Mouse (Mus musculus) MEL (cell line): Measurements from ENCODE around the gene Def8. TPM values are rescaled to one million over a fixed set of nuclear protein-coding genes. Genes with fewer than 3 reads are reported as not detected.
"Not testable (repeated sequence)": the region's sequence is repeated elsewhere in the genome, so short reads cannot be mapped to it uniquely, and the experiment has no call there.

Experiments used
- DNase-seq: peaks from one replicate; pipeline ENCODE4 v3.0.0; 2011; ENCODE audit warnings: low read depth, low spot score
- H3K27ac ChIP-seq: 2 replicates; pipeline ENCODE4 v1.5.1; 2012; ENCODE audit warnings: low read depth, mild to moderate bottlenecking, control low read depth, low read length, moderate library complexity; ENCODE audit not compliant: control insufficient read depth
- H3K27me3 ChIP-seq, 2 experiments: fragments of 150-350 bp in 1 of 2; sonication (generic) in 1 of 2; 2 replicates each; pipeline ENCODE4 v1.6.1; 2012; ENCODE audit warnings: low read length in 2 of 2, mild to moderate bottlenecking in 2 of 2, improper control_type of control experiment in 1 of 2, moderate library complexity in 1 of 2; ENCODE audit not compliant: insufficient read depth in 2 of 2, control insufficient read depth in 1 of 2
- H3K36me3 ChIP-seq, 2 experiments: 2 replicates each; pipeline ENCODE4 v1.6.1; 2012 to 2014; ENCODE audit warnings: low read length in 2 of 2, improper control_type of control experiment in 1 of 2, inconsistent platforms in 1 of 2, mild to moderate bottlenecking in 1 of 2; ENCODE audit not compliant: insufficient read depth in 2 of 2, control insufficient read depth in 1 of 2
- H3K4me1 ChIP-seq, 2 experiments: fragments of 150-350 bp in 1 of 2; sonication (generic) in 1 of 2; 2 replicates each; pipeline ENCODE4 v1.6.1; 2012; ENCODE audit warnings: low read length in 2 of 2, improper control_type of control experiment in 1 of 2, mild to moderate bottlenecking in 1 of 2; ENCODE audit not compliant: insufficient read depth in 2 of 2, control insufficient read depth in 1 of 2
- H3K4me3 ChIP-seq, 2 experiments: fragments of 150-350 bp in 1 of 2; sonication (generic) in 1 of 2; 2 replicates each; pipeline ENCODE4 v1.5.1; 2012; ENCODE audit warnings: low read depth in 2 of 2, low read length in 2 of 2, mild to moderate bottlenecking in 2 of 2, moderate library complexity in 2 of 2, control low read depth in 1 of 2, improper control_type of control experiment in 1 of 2; ENCODE audit not compliant: control insufficient read depth in 1 of 2, insufficient read depth in 1 of 2
- H3K79me2 ChIP-seq: 2 replicates; pipeline ENCODE4 v1.6.1; 2012; ENCODE audit warnings: mild to moderate bottlenecking, low read length, moderate library complexity; ENCODE audit not compliant: control insufficient read depth, poor library complexity, insufficient read depth
- H3K9ac ChIP-seq: 2 replicates; pipeline ENCODE4 v1.6.1; 2012; ENCODE audit warnings: low read depth, mild to moderate bottlenecking, control low read depth, low read length, moderate library complexity; ENCODE audit not compliant: control insufficient read depth, poor library complexity, severe bottlenecking
- H3K9me3 ChIP-seq: fragments of 150-350 bp; sonication (generic); replicated peaks from 2 replicates; pipeline ENCODE4 v1.6.1; 2012; ENCODE audit warnings: mild to moderate bottlenecking, low read length, improper control_type of control experiment, moderate library complexity; ENCODE audit not compliant: insufficient read depth
- BHLHE40 ChIP-seq: IDR thresholded peaks from 2 replicates; pipeline ENCODE4 v1.6.1; 2012; ENCODE audit warnings: low read depth, mild to moderate bottlenecking, inconsistent platforms, low read length, improper control_type of control experiment, borderline replicate concordance
- CHD2 ChIP-seq: IDR thresholded peaks from 2 replicates; pipeline ENCODE4 v1.6.1; 2011; ENCODE audit warnings: low read length, improper control_type of control experiment
- CTCF ChIP-seq, 3 experiments: IDR thresholded peaks in 2 of 3; conservative IDR thresholded peaks in 1 of 3; 2 replicates each; pipeline ENCODE4 v1.5.1; 2011 to 2012; ENCODE audit warnings: low read length in 3 of 3, low read depth in 2 of 3, mild to moderate bottlenecking in 2 of 3, improper control_type of control experiment in 1 of 3, inconsistent platforms in 1 of 3, mixed read lengths in 1 of 3, moderate library complexity in 1 of 3; ENCODE audit not compliant: control insufficient read depth in 1 of 3, insufficient read depth in 1 of 3, poor library complexity in 1 of 3, severe bottlenecking in 1 of 3
- E2F4 ChIP-seq: IDR thresholded peaks from 2 replicates; pipeline ENCODE4 v1.6.1; 2011; ENCODE audit warnings: low read depth, low read length, improper control_type of control experiment, borderline replicate concordance
- ELF1 ChIP-seq: IDR thresholded peaks from 2 replicates; pipeline ENCODE4 v1.6.1; 2014; ENCODE audit warnings: low read depth, mild to moderate bottlenecking, inconsistent platforms, low read length, improper control_type of control experiment, moderate library complexity
- EP300 ChIP-seq, 2 experiments: IDR thresholded peaks; 2 replicates each; pipeline ENCODE4 v1.6.1; 2011; ENCODE audit warnings: improper control_type of control experiment in 2 of 2, low read length in 2 of 2, low read depth in 1 of 2, mild to moderate bottlenecking in 1 of 2
- ETS1 ChIP-seq: IDR thresholded peaks from 2 replicates; pipeline ENCODE4 v1.6.1; 2012; ENCODE audit warnings: low read depth, mild to moderate bottlenecking, inconsistent platforms, low read length, improper control_type of control experiment, moderate library complexity
- HCFC1 ChIP-seq: IDR thresholded peaks from 2 replicates; pipeline ENCODE4 v1.6.1; 2012; ENCODE audit warnings: low read depth, mild to moderate bottlenecking, inconsistent platforms, low read length, improper control_type of control experiment, moderate library complexity
- JUND ChIP-seq: IDR thresholded peaks from 2 replicates; pipeline ENCODE4 v1.6.1; 2011; ENCODE audit warnings: low read depth, mild to moderate bottlenecking, improper control_type of control experiment, low read length
- KAT2A ChIP-seq: conservative IDR thresholded peaks from 2 replicates; pipeline ENCODE4 v1.6.1; 2012; ENCODE audit warnings: low read depth, low read length, improper control_type of control experiment, inconsistent platforms
- MAFK ChIP-seq: IDR thresholded peaks from 2 replicates; pipeline ENCODE4 v1.6.1; 2011; ENCODE audit warnings: low read depth, mild to moderate bottlenecking, low read length, improper control_type of control experiment, borderline replicate concordance
- MAX ChIP-seq: IDR thresholded peaks from 2 replicates; pipeline ENCODE4 v1.6.1; 2011; ENCODE audit warnings: low read length, improper control_type of control experiment
- MAZ ChIP-seq: IDR thresholded peaks from 2 replicates; pipeline ENCODE4 v1.6.1; 2012; ENCODE audit warnings: low read depth, mild to moderate bottlenecking, inconsistent platforms, low read length, improper control_type of control experiment
- MEF2A ChIP-seq: IDR thresholded peaks from 2 replicates; pipeline ENCODE4 v1.6.1; 2014; ENCODE audit warnings: low read depth, mild to moderate bottlenecking, inconsistent platforms, low read length, improper control_type of control experiment; ENCODE audit not compliant: poor library complexity, insufficient replicate concordance, severe bottlenecking; ENCODE audit errors: extremely low read depth
- MXI1 ChIP-seq: IDR thresholded peaks from 2 replicates; pipeline ENCODE4 v1.6.1; 2011; ENCODE audit warnings: mild to moderate bottlenecking, low read depth, low read length, improper control_type of control experiment
- MYB ChIP-seq: IDR thresholded peaks from 2 replicates; pipeline ENCODE4 v1.6.1; 2011; ENCODE audit warnings: mild to moderate bottlenecking, low read depth, low read length, improper control_type of control experiment
- MYC ChIP-seq: IDR thresholded peaks from 2 replicates; pipeline ENCODE4 v1.6.1; 2011; ENCODE audit warnings: low read depth, mild to moderate bottlenecking, low read length, improper control_type of control experiment, moderate library complexity
- NRF1 ChIP-seq: IDR thresholded peaks from 2 replicates; pipeline ENCODE4 v1.6.1; 2014; ENCODE audit warnings: low read depth, mild to moderate bottlenecking, inconsistent platforms, low read length, improper control_type of control experiment, moderate library complexity; ENCODE audit not compliant: poor library complexity, insufficient read depth, severe bottlenecking
- POLR2A ChIP-seq, 2 experiments: IDR thresholded peaks; 2 replicates each; pipeline ENCODE4 v1.6.1; 2011 to 2012; ENCODE audit warnings: low read length in 2 of 2, mild to moderate bottlenecking in 2 of 2, control low read depth in 1 of 2, improper control_type of control experiment in 1 of 2, low read depth in 1 of 2, moderate library complexity in 1 of 2; ENCODE audit not compliant: control insufficient read depth in 1 of 2, insufficient read depth in 1 of 2, poor library complexity in 1 of 2
- POLR2AphosphoS2 ChIP-seq: IDR thresholded peaks from 2 replicates; pipeline ENCODE4 v1.6.1; 2011; ENCODE audit warnings: low read length, improper control_type of control experiment
- RCOR1 ChIP-seq: IDR thresholded peaks from 2 replicates; pipeline ENCODE4 v1.6.1; 2012; ENCODE audit warnings: low read depth, mild to moderate bottlenecking, inconsistent platforms, low read length, improper control_type of control experiment
- SMC3 ChIP-seq: IDR thresholded peaks from 2 replicates; pipeline ENCODE4 v1.6.1; 2011; ENCODE audit warnings: low read depth, low read length, improper control_type of control experiment
- TBP ChIP-seq: IDR thresholded peaks from 2 replicates; pipeline ENCODE4 v1.8.0; 2011; ENCODE audit warnings: low read depth, low read length, improper control_type of control experiment
- TCF12 ChIP-seq: IDR thresholded peaks from 2 replicates; pipeline ENCODE4 v1.6.1; 2014; ENCODE audit warnings: low read depth, mild to moderate bottlenecking, inconsistent platforms, low read length, improper control_type of control experiment, moderate library complexity
- UBTF ChIP-seq: IDR thresholded peaks from 2 replicates; pipeline ENCODE4 v1.6.1; 2012; ENCODE audit warnings: low read depth, mild to moderate bottlenecking, inconsistent platforms, low read length, improper control_type of control experiment, moderate library complexity, borderline replicate concordance; ENCODE audit not compliant: insufficient read depth
- USF2 ChIP-seq, 2 experiments: IDR thresholded peaks; 2 replicates each; pipeline ENCODE4 v1.6.1; 2011 to 2012; ENCODE audit warnings: improper control_type of control experiment in 2 of 2, low read length in 2 of 2, borderline replicate concordance in 1 of 2, inconsistent platforms in 1 of 2, low read depth in 1 of 2, mild to moderate bottlenecking in 1 of 2; ENCODE audit not compliant: insufficient read depth in 1 of 2
- ZKSCAN1 ChIP-seq: IDR thresholded peaks from 2 replicates; pipeline ENCODE4 v1.6.1; 2012; ENCODE audit warnings: low read depth, mild to moderate bottlenecking, inconsistent platforms, low read length, improper control_type of control experiment, moderate library complexity
- ZNF384 ChIP-seq: IDR thresholded peaks from 2 replicates; pipeline ENCODE4 v1.6.1; 2012; ENCODE audit warnings: low read depth, mild to moderate bottlenecking, inconsistent platforms, low read length, improper control_type of control experiment
- polyA plus RNA-seq, 2 experiments: library from polyadenylated mRNA; stranded (reverse) in 1 of 2; unstranded in 1 of 2; fragments of >175 nt in 1 of 2; fragments of >200 nt in 1 of 2; gene quantifications; 2 replicates each; pipeline versions ENCODE4 v1.2.1 to v1.2.4; 2012; ENCODE audit warnings: low replicate concordance in 2 of 2, low read depth in 1 of 2; ENCODE audit not compliant: insufficient read length in 2 of 2, insufficient read depth in 1 of 2, missing spikeins in 1 of 2
- total RNA-seq: library from RNA; depleted of rRNA; stranded (reverse); fragments of 300-350 nt; gene quantifications from 2 replicates; pipeline ENCODE4 v1.2.3, GENCODE M21; 2012

The Def8 gene
- total and polyA plus RNA-seq, 3 experiments = 26.0 to 34.0 TPM; not detected in 1

DNA sequence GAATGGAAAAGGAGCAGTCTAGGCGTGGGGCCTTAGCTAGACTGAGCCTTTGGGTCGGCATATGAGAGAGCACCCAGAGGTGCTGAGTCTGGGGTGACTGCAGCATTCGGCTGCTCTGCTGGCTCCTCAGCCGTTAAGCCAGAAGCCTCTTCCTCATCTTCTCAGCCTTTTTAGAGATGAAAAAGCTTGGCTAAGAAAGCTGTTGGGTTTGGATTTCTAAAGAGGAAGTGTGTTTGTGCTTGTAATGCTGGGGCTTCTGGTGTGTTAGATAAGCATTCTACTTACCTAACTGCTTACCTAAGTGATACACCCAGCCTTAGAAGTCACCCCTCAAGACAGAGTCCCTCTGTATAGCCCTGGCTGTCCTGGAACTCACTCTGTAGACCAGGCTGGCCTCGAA, 27.5 kb downstream of the Def8 start (continued):
- TF ChIP-seq RCOR1 = peak; percentile 94
- peak; percentile 96 for TF ChIP-seq TCF12
- TF ChIP-seq MAZ = peak; percentile 68; the same call in 1 of the 2 replicates
- no peak for TF ChIP-seq E2F4

DNA sequence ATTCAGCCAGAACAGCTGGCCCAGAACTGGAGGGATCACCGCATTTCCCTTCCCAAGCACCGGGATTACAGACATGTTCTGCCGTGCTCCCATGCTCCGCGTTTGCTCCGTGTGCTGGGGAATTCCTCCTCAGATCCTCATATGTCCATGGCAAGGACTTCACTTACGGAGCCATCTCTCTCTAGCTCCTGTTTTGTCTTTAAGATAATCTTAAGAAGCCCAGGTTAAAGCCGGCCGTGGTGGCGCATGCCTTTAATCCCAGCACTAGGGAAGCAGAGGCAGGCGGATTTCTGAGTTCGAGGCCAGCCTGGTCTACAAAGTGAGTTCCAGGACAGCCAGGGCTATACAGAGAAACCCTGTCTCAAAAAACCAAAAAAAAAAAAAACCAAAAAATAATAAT, 28.4 kb downstream of the Def8 start:
- not testable (repeated sequence) for H3K9me3 ChIP-seq, H3K9ac ChIP-seq, H3K4me3 ChIP-seq, DNase-seq, H3K27me3 ChIP-seq, H3K79me2 ChIP-seq
- peak; percentile 93 for TF ChIP-seq TBP
- H3K27ac ChIP-seq = peak overlapping the region; percentile 84
- peaks cover 0 to 36% of the 10 kb centered on the region in 2 experiments; a peak in 3 of 4 replicates for H3K36me3 ChIP-seq
- peaks cover 13 to 36% of the 10 kb centered on the region in 2 experiments for H3K4me1 ChIP-seq

GRCm38 (mm10) chr8:123452149-123452548, 28.8 kb downstream of the Def8 start:
- Histone ChIP-seq H3K27me3 (no peaks in the 10 kb centered on the region), H3K9ac (no peak overlapping the region), H3K36me3 (peaks cover 0 to 36% of the 10 kb centered on the region in 2 experiments; a peak in 3 of 4 replicates), H3K27ac (peak overlapping the region; percentile 84), H3K79me2 (no peaks in the 10 kb centered on the region), H3K4me3 (no peak overlapping the region), H3K9me3 (no peaks in the 10 kb centered on the region), H3K4me1 (peaks cover 13 to 36% of the 10 kb centered on the region in 2 experiments)
- DNase-seq = peak; percentile 88
- 0 out of 2 replicates have a peak, but pooled peaks have one; percentile 42 for TF ChIP-seq POLR2AphosphoS2
- TF ChIP-seq MYB = peak; percentile 92
- TF ChIP-seq SMC3 = no peak
- no peak for TF ChIP-seq TBP
- TF ChIP-seq MXI1 = no peak
- TF ChIP-seq USF2 (IDR thresholded peaks at IDR 0.05; ENCODE audit: borderline replicate concordance in 1 of 2, insufficient read depth in 1 of 2, low read depth in 1 of 2, low read length in 2 of 2) = no peak
- TF ChIP-seq TCF12 = peak; percentile 95
- TF ChIP-seq ELF1 = 0 out of 2 replicates have a peak, but pooled peaks have one; percentile 23
- TF ChIP-seq BHLHE40 = peak; percentile 99
- no peak for TF ChIP-seq E2F4
- TF ChIP-seq ZNF384 = peak; percentile 52; the same call in 1 of the 2 replicates
- peak; percentile 45 for TF ChIP-seq HCFC1
- no peak for TF ChIP-seq POLR2A (IDR thresholded peaks at IDR 0.05; ENCODE audit: control insufficient read depth in 1 of 2, insufficient read depth in 1 of 2, low read depth in 1 of 2, low read length in 2 of 2, poor library complexity in 1 of 2)
- no peak for TF ChIP-seq UBTF
- TF ChIP-seq KAT2A = no peak
- no peak for TF ChIP-seq MEF2A
- TF ChIP-seq MAFK = peak; percentile 66; the same call in 1 of the 2 replicates
- no peak for TF ChIP-seq CHD2
- TF ChIP-seq MYC = peak; percentile 48; the same call in 1 of the 2 replicates
- peak; percentile 98 for TF ChIP-seq ETS1
- TF ChIP-seq NRF1 = no peak
- TF ChIP-seq MAX = peak; percentile 65
- TF ChIP-seq EP300 (IDR thresholded peaks at IDR 0.05; ENCODE audit: low read depth in 1 of 2, low read length in 2 of 2) = peak; percentile 90 to 95
- TF ChIP-seq CTCF (IDR thresholded peaks at IDR 0.05 in 2 of 3, conservative IDR thresholded peaks at IDR 0.05 in 1 of 3; ENCODE audit: control insufficient read depth in 1 of 3, insufficient read depth in 1 of 3, low read depth in 2 of 3, low read length in 3 of 3, poor library complexity in 1 of 3, severe bottlenecking in 1 of 3) = no peak
- no peak for TF ChIP-seq ZKSCAN1
- TF ChIP-seq JUND = no peak
